Mouse (Mus musculus): ENCODE results near the gene Smyd1. TPM values are rescaled to one million over a fixed set of nuclear protein-coding genes. Genes with fewer than 3 reads are reported as not detected.

The Smyd1 gene
- total and polyA plus RNA-seq, 2 experiments from 2014 or later: 0.57 to 1.5 TPM

- no peak for TF ChIP-seq CTCF (IDR thresholded peaks at IDR 0.05; ENCODE audit: low read depth)
- ATAC-seq (no peak), DNase-seq (no peak)
- 78% methylated on average over 8 of the region's 8 CpGs for WGBS
- Histone ChIP-seq H3K4me3 (ENCODE audit: low read depth, low read length) (no peak overlapping the region), H3K4me1 (ENCODE audit: insufficient read depth) (no peaks in the 10 kb centered on the region), H3K27ac (ENCODE audit: low read depth, low read length) (no peak overlapping the region), H3K36me3 (ENCODE audit: insufficient read depth) (no peaks in the 10 kb centered on the region), H3K9me3 (ENCODE audit: low read length) (no peaks in the 10 kb centered on the region), H3K27me3 (ENCODE audit: insufficient read depth, low read length) (no peaks in the 10 kb centered on the region), H3K4me2 (ENCODE audit: low read depth) (no peak overlapping the region), H3K9ac (no peak overlapping the region)
Measured at GRCm38 (mm10) chr6:71262142-71262833, 59.7 kb downstream of the Smyd1 start.

DNA sequence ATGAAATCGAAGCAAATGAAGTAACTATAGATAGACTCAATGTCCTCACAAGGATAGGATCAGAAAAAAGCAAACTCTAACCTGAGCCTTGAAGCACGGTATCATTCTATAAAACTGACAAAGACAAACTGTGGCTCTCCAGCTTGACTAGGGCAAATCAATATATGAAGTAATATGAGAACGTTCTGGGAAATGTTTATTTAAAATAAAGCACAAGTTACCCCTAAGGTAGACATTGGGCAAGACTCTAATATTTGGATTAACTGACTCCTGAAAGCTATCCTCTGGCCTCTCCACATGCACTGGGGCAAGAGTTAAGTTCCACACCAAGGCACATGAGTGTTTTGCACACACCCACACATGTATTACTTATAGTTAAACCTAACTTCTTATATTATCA is 61.0 kb downstream of the Smyd1 start:
- Histone ChIP-seq H3K36me3 (ENCODE audit: insufficient read depth) (no peaks in the 10 kb centered on the region), H3K9me3 (ENCODE audit: low read length) (no peaks in the 10 kb centered on the region), H3K27me3 (ENCODE audit: insufficient read depth, low read length) (no peaks in the 10 kb centered on the region), H3K9ac (no peak overlapping the region), H3K27ac (ENCODE audit: low read depth, low read length) (no peak overlapping the region), H3K4me3 (ENCODE audit: low read depth, low read length) (no peak overlapping the region), H3K4me2 (ENCODE audit: low read depth) (no peak overlapping the region), H3K4me1 (ENCODE audit: insufficient read depth) (no peaks in the 10 kb centered on the region)
- TF ChIP-seq CTCF (IDR thresholded peaks at IDR 0.05; ENCODE audit: low read depth): no peak
- no peak for DNase-seq
- WGBS: 89% methylated on average over 3 of the region's 3 CpGs
- ATAC-seq: no peak

DNA sequence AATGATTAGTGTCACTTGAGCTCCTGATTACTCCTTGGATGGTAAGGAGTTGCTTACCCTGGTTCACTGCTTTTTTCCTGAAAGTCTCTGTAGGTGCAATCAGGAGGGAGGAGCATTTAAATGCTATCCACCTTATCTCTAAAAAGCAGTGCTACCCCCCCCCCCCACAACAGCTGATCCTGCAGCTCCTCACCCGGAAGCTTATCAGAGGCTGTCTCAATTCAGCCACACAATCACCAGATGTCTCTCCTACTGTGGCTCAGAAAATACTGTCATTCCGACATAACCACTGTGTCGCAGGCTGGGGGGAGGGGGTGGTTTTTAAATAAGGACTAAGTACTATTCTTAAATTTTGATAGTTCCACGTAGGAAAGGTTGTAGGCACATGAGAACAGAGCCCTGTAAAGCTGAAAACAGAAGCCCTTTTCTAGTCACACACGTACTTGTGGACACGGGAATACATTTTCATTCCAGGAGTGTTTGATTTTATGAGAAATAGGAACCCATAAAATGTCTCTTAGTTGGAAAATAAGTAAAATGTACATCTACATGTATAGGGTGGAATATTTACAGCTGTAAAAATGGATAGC is 61.9 kb downstream of the Smyd1 start:
- ATAC-seq: no peak
- 66% methylated on average over 6 of the region's 6 CpGs for WGBS
- Histone ChIP-seq H3K36me3 (ENCODE audit: insufficient read depth) (no peaks in the 10 kb centered on the region), H3K4me2 (ENCODE audit: low read depth) (no peak overlapping the region), H3K27ac (ENCODE audit: low read depth, low read length) (no peak overlapping the region), H3K27me3 (ENCODE audit: insufficient read depth, low read length) (no peaks in the 10 kb centered on the region), H3K4me1 (ENCODE audit: insufficient read depth) (no peaks in the 10 kb centered on the region), H3K9ac (no peak overlapping the region), H3K9me3 (ENCODE audit: low read length) (no peaks in the 10 kb centered on the region), H3K4me3 (ENCODE audit: low read depth, low read length) (no peak overlapping the region)
- TF ChIP-seq CTCF (IDR thresholded peaks at IDR 0.05; ENCODE audit: low read depth): no peak
- DNase-seq: no peak

GRCm38 (mm10) chr6:71259166-71259565 is 62.9 kb downstream of the Smyd1 start:
- H3K9ac ChIP-seq: no peak overlapping the region
- no peaks in the 10 kb centered on the region for H3K36me3 ChIP-seq (ENCODE audit: insufficient read depth)
- H3K9me3 ChIP-seq (ENCODE audit: low read length): no peaks in the 10 kb centered on the region
- no peak overlapping the region for H3K27ac ChIP-seq (ENCODE audit: low read depth, low read length)
- no peaks in the 10 kb centered on the region for H3K4me1 ChIP-seq (ENCODE audit: insufficient read depth)
- H3K4me2 ChIP-seq (ENCODE audit: low read depth): no peak overlapping the region
- DNase-seq: no peak
- H3K27me3 ChIP-seq (ENCODE audit: insufficient read depth, low read length): no peaks in the 10 kb centered on the region
- no peak for ATAC-seq
- TF ChIP-seq CTCF (IDR thresholded peaks at IDR 0.05; ENCODE audit: low read depth): no peak
- H3K4me3 ChIP-seq (ENCODE audit: low read depth, low read length): no peak overlapping the region
- WGBS: 89% methylated on average over 4 of the region's 4 CpGs

- H3K36me3 ChIP-seq (ENCODE audit: insufficient read depth): no peaks in the 10 kb centered on the region
- ATAC-seq (no peak), DNase-seq (no peak)
- H3K9me3 ChIP-seq (ENCODE audit: low read length): no peaks in the 10 kb centered on the region
- H3K27ac ChIP-seq (ENCODE audit: low read depth, low read length): no peak overlapping the region
- no peak for TF ChIP-seq CTCF (IDR thresholded peaks at IDR 0.05; ENCODE audit: low read depth)
- no peaks in the 10 kb centered on the region for H3K4me1 ChIP-seq (ENCODE audit: insufficient read depth)
- H3K4me3 ChIP-seq (ENCODE audit: low read depth, low read length): no peak overlapping the region
- 83% methylated on average over 2 of the region's 2 CpGs for WGBS
- H3K9ac ChIP-seq: no peak overlapping the region
- H3K27me3 ChIP-seq (ENCODE audit: insufficient read depth, low read length): no peaks in the 10 kb centered on the region
- H3K4me2 ChIP-seq (ENCODE audit: low read depth): no peak overlapping the region
Measured at GRCm38 (mm10) chr6:71258562-71258961, 63.5 kb downstream of the Smyd1 start.

DNA sequence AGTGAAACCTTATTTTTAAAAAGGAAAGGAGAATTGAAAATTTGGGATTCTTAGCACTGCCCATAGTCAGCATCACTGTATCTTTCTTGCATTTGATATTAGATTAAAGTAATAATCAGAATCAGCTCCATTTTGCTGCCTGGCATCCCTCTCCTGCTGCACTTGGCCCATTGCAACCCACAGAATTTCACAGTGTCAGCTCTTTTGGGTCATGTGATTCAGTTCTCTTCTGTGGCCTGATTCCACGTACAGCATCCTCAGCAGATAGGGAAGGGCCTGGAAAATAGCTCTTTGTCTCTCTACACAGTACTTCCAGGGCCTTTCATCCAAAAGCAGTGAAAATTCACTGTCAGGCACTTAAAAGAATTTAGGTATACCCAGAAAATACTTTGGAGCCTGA is 64.7 kb downstream of the Smyd1 start:
- H3K4me3 ChIP-seq (ENCODE audit: low read depth, low read length): no peak overlapping the region
- no peak for TF ChIP-seq CTCF (IDR thresholded peaks at IDR 0.05; ENCODE audit: low read depth)
- no peaks in the 10 kb centered on the region for H3K36me3 ChIP-seq (ENCODE audit: insufficient read depth)
- ATAC-seq (0 out of 2 replicates have a peak, but pooled peaks have one; percentile 23), DNase-seq (no peak)
- no peaks in the 10 kb centered on the region for H3K4me1 ChIP-seq (ENCODE audit: insufficient read depth)
- 24% methylated on average over 1 of the region's 1 CpGs for WGBS
- H3K9me3 ChIP-seq (ENCODE audit: low read length): no peaks in the 10 kb centered on the region
- no peak overlapping the region for H3K27ac ChIP-seq (ENCODE audit: low read depth, low read length)
- H3K4me2 ChIP-seq (ENCODE audit: low read depth): no peak overlapping the region
- no peak overlapping the region for H3K9ac ChIP-seq
- no peaks in the 10 kb centered on the region for H3K27me3 ChIP-seq (ENCODE audit: insufficient read depth, low read length)

DNA sequence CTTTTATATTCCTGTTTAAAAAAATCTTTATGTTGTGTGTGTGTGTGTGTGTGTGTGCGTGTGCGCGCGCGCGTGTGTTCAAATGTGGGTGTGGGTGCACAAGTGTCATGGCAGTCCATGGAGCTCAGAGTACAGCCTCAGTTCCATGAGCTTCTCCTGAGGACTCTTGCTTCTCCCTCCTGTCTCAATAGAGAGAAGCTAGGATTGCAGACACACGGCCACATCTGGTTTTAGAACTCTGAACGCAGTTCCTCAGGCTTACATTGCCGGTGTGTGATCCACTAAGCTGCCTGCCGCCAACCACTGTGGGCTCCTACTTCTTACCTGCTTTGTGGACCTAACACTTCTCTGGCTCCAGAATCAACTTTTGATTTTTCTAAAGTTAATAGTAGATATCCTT is 65.9 kb downstream of the Smyd1 start:
- no peak for TF ChIP-seq CTCF (IDR thresholded peaks at IDR 0.05; ENCODE audit: low read depth)
- WGBS: 93% methylated on average over 10 of the region's 10 CpGs
- no peak overlapping the region for H3K4me3 ChIP-seq (ENCODE audit: low read depth, low read length)
- no peak for ATAC-seq
- no peaks in the 10 kb centered on the region for H3K27me3 ChIP-seq (ENCODE audit: insufficient read depth, low read length)
- no peak for DNase-seq
- no peak overlapping the region for H3K4me2 ChIP-seq (ENCODE audit: low read depth)
- H3K9ac ChIP-seq: no peak overlapping the region
- H3K4me1 ChIP-seq (ENCODE audit: insufficient read depth): no peaks in the 10 kb centered on the region
- H3K36me3 ChIP-seq (ENCODE audit: insufficient read depth): no peaks in the 10 kb centered on the region
- no peak overlapping the region for H3K27ac ChIP-seq (ENCODE audit: low read depth, low read length)
- H3K9me3 ChIP-seq (ENCODE audit: low read length): no peaks in the 10 kb centered on the region

All from forebrain, postnatal 0 days (tissue).